Mouse (Mus musculus) cortical plate, adult 2 months (tissue): ENCODE measurements around the gene L1cam. TPM values are rescaled to one million over a fixed set of nuclear protein-coding genes. Genes with fewer than 3 reads are reported as not detected.

ENCODE experiments used
- H3K27ac ChIP-seq: fragments of 200-500 bp; 2 replicates; pipeline ENCODE4 v1.5.1; 2012; ENCODE audit warnings: low read length, control low read depth, inconsistent platforms; ENCODE audit not compliant: insufficient read depth
- H3K4me1 ChIP-seq: fragments of 200-500 bp; 2 replicates; pipeline ENCODE4 v1.6.1; 2011; ENCODE audit warnings: low read length; ENCODE audit not compliant: control insufficient read depth, insufficient read depth
- H3K4me3 ChIP-seq: fragments of 200-500 bp; 2 replicates; pipeline ENCODE4 v1.5.1; 2011; ENCODE audit warnings: mild to moderate bottlenecking, low read length, control low read depth; ENCODE audit not compliant: insufficient read depth
- CTCF ChIP-seq: fragments of 200-500 bp; IDR thresholded peaks from 2 replicates; pipeline ENCODE4 v1.5.1; 2011; ENCODE audit warnings: mild to moderate bottlenecking, control low read depth, low read length; ENCODE audit not compliant: insufficient read depth; ENCODE audit errors: extremely low read depth
- POLR2A ChIP-seq: fragments of 200-500 bp; IDR thresholded peaks from 2 replicates; pipeline ENCODE4 v1.6.1; 2011; ENCODE audit warnings: mild to moderate bottlenecking, low read length, control low read depth; ENCODE audit not compliant: insufficient read depth; ENCODE audit errors: extremely low read depth
- polyA plus RNA-seq: library from polyadenylated mRNA; depleted of rRNA; stranded (reverse); fragments of >200 nt; gene quantifications from 2 replicates; pipeline ENCODE4 v1.2.3, GENCODE M21; 2012

Gene L1cam
- polyA plus RNA-seq, 1 experiment, result 91.8 TPM

DNA sequence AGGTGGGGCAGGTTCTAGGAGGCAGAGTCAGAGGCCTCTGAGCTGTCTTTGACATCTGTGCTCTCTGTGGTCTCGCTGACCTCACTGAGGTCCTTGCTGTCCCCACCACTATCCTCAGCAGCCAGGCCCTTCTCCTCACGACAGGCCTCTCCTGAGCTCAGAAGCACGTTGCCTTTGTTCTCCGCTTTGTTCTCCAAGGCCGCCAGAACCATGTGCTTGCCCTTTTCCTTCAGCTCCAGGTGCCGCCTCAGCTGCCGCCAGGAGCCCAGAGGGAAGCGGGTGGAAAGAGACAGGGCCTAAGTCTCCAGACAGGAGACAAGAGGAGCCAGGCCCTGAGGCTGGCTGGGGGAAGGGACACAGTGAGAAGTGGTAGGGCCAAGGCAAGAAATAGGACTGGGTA is 21.0 kb upstream of the L1cam start:
- Histone ChIP-seq H3K4me1 (no peaks in the 10 kb centered on the region), H3K27ac (no peak overlapping the region), H3K4me3 (no peak overlapping the region)
- no peak for TF ChIP-seq POLR2A
- TF ChIP-seq CTCF, result no peak

DNA sequence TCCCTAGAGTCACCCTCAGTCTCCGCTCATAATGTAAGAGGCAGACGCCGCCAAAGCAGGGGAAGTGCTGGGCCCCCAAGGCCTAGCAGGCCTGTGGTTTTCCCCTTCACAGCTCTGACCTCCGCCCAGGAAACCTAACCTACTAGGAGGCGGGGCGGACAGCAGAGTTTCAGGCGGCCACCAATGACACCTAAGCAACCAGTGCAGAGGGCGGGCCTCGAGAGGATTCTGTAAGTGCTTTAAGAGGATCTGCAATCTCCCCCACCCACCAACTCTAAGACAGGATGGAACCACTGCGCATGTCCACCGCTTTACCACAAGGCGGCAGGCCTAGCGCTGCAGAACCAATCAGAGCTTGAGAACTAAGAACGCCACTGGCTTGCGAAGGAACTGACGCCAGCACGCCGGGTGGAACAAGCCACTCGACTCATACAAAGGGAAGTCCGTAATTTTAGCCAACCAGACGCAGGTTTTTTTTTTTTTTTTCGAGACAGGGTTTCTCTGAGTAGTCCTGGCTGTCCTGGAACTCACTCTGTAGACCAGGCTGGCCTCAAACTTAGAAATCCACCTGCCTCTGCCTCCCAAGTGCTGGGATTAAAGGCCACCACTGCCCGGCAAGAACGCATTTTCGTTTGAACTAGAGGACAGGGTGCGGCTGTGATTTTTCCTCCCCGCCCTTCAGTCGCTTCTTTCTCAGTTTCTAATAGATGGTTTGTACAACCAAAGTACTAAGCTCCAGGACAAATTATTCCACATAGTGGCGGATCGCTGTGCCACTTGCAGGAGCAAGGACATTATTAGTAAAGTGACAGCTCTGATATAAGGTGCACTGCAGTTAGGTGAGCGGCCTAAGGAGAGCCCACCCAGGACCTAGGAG is 19.2 kb upstream of the L1cam start:
- TF ChIP-seq CTCF, result no peak
- TF ChIP-seq POLR2A, result no peak
- Histone ChIP-seq H3K4me3 (peak overlapping the region; percentile 25), H3K27ac (peak overlapping the region; percentile 67), H3K4me1 (no peaks in the 10 kb centered on the region)

DNA sequence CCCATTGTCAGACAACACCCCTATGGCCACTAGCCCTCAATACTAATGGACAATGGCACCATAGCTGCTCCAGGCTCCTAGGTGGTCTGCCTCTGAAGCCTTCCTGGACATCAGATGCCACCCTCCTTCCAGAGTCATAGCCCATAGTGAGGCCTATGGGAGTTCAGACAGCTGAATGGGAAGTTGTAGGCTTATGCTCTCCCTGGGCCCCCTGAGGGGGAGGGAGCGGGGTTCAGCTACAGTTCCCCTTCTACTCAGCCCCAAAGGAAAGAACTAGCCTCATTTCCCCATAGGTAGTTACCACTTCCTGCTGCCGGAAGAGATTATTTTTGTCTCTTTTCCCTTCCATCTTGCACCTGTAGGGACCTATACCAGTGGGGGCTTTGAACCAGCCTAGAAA is 15.7 kb upstream of the L1cam start:
- no peak for TF ChIP-seq POLR2A
- no peak for TF ChIP-seq CTCF
- Histone ChIP-seq H3K4me1 (no peaks in the 10 kb centered on the region), H3K4me3 (no peak overlapping the region)

DNA sequence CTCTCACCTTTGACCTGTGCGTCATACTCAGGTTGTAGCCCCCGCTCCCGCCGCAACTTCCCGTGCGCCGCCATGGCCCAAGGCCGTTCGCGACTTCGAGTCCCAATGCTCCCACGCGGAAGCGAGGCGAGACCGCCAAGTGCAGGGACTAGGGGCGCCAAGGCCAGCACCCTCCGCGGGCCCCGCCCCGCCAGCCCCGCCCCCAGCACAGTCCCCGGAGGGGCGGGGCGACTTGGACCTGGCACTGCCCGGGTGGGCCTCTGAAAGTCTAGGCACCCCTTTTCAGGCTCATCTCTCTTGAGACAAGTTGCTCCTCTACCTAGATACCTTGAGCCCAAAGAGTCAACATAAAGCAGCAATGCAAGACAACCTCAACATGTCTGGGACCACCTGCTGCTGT is 15.3 kb upstream of the L1cam start:
- TF ChIP-seq CTCF, result no peak
- no peak for TF ChIP-seq POLR2A
- Histone ChIP-seq H3K27ac (no peak overlapping the region), H3K4me1 (no peaks in the 10 kb centered on the region), H3K4me3 (no peak overlapping the region)

More for the DNA sequence above, 15.7 kb upstream of the L1cam start:
- no peak overlapping the region for H3K27ac ChIP-seq

DNA sequence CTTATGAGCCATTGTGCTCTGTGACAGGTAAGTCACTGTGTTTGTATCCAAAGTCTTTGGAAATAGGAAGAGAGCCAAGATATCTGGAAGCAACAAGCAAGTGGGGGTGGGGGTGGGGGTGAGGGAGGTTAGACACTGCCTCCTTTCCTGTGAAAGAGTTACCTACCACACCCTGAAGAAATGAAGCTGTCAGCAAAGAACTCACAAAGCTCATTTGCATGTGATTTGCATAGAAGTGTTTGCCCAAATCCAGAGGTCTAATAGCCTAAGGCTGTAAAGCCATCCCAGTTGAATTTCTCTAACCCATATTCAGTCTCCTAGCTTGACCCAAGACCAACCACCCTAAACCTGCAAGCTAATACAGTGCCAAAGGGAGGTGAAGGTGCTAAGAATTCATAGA is 14.5 kb upstream of the L1cam start:
- TF ChIP-seq CTCF (no peak), POLR2A (no peak)
- Histone ChIP-seq H3K4me1 (no peaks in the 10 kb centered on the region), H3K4me3 (no peak overlapping the region), H3K27ac (no peak overlapping the region)

DNA sequence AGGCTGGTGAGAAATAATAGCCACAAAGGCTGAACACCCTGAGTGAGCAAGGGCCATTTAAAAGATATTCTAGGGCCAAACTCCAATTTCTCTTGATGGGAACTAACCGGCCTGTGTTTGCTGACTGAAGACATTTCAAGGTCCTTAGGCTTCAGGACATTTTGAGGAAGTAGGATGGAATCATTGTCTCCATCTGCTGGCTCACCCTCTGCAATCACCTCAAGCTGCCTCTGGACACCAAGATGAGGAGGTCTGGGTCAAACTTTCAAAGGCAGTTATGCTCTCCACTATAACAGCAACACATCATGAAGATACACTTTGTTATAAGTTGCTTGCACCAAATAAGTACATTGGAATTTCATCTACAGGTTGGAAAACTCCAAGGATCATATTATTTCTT is 14.1 kb upstream of the L1cam start:
- Histone ChIP-seq H3K4me1 (no peaks in the 10 kb centered on the region), H3K4me3 (no peak overlapping the region), H3K27ac (no peak overlapping the region)
- TF ChIP-seq POLR2A, result no peak
- TF ChIP-seq CTCF, result no peak

DNA sequence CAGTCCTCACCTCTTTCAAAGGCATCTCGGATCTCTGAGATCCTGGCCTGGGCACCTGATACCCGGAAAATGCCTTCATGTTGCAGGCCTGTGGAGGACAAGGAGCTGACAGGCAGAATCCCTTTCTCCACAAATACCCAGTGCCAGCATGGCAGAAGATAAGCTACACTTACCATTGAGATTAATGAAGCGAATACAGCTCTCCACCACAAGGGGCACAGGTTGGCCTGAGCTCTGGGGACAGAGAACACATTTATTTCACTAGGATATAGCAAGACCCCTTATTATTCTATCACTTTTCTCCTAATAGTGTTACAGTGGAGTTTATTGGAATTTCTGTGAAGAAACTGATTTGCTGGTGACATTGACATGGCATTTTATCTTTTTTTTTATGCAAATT is 2.1 kb upstream of the L1cam start:
- no peak overlapping the region for H3K27ac ChIP-seq
- H3K4me3 ChIP-seq, result no peak overlapping the region
- TF ChIP-seq POLR2A (no peak), CTCF (0 out of 2 replicates have a peak, but pooled peaks have one; percentile 22)
- no peaks in the 10 kb centered on the region for H3K4me1 ChIP-seq

DNA sequence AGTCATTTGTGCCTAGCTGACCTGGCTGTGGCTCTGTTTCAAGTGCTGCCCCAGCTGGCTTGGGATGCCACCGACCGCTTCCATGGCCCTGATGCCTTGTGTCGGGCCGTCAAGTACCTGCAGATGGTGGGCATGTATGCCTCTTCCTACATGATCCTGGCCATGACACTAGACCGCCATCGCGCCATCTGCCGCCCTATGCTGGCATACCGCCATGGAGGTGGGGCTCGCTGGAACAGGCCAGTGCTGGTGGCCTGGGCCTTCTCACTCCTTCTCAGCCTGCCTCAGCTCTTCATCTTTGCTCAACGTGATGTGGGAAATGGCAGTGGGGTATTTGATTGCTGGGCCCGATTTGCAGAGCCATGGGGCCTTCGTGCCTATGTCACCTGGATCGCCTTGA is 3.1 kb downstream of the L1cam start:
- H3K27ac ChIP-seq, result no peak overlapping the region
- TF ChIP-seq POLR2A (no peak), CTCF (no peak)
- no peaks in the 10 kb centered on the region for H3K4me1 ChIP-seq
- H3K4me3 ChIP-seq, result no peak overlapping the region

DNA sequence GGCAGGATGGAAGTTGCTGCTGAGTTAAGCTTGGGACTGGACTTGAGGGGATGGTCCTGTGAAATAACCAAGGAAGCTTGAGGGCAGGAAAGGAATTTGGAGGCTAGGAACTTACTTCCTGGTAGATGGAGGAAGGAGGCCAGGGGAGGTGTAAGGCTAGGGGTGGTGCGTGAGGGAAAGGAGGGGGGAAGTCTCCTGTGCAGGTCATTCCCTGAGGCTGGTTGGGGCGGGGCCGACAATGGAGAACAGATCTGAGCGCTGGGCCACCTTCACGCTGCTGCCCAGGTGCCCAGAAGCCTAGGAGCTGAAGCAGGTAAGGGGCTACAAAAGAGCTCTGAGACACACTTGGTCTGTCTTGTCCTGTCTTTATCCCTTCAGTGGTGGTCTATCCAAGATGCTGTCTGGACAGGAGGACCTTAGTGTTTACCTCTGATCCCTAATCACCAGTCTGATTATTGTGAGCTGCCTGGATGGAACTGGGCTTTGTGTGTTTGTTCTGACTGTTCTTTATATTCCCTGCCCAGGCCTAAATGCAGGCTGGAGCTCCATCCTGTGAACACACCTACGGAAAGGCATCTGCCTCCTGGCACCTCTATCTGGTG is 4.3 kb downstream of the L1cam start, which contains the start of gene Avpr2:
Gene Avpr2, plus strand, starts transcription at position 552 of the 602 bp plus-strand sequence.
- no peak within 1 kb of the TSS for H3K4me3 ChIP-seq
- no peak for TF ChIP-seq POLR2A
- TF ChIP-seq CTCF, result no peak
- no peaks in the 10 kb centered on the region for H3K4me1 ChIP-seq
- no peak within 1 kb of the TSS for H3K27ac ChIP-seq

DNA sequence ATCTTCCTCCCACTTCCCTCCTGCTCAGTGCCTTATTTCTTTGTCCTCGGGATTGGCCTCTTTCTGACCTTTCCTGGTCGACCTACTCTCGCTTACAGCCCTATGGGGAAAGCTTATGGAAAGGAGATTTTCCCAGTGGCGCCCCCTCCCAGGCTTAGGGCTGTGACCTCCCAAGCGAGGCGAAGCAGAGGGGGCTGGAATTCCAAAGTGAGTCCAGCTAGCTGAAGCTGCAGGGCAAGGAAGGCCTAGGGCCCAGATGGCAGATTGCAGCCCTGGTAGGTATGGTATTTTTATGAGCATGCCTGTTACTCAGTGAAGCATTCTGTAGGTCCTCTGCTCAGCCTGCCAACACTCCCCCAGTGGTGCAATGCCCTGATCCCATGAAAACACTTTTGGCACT is 14.4 kb downstream of the L1cam start:
- Histone ChIP-seq H3K4me3 (peak overlapping the region; percentile 78; the same call in 1 of the 2 replicates), H3K27ac (no peak overlapping the region), H3K4me1 (no peaks in the 10 kb centered on the region)
- TF ChIP-seq POLR2A (no peak), CTCF (no peak)

DNA sequence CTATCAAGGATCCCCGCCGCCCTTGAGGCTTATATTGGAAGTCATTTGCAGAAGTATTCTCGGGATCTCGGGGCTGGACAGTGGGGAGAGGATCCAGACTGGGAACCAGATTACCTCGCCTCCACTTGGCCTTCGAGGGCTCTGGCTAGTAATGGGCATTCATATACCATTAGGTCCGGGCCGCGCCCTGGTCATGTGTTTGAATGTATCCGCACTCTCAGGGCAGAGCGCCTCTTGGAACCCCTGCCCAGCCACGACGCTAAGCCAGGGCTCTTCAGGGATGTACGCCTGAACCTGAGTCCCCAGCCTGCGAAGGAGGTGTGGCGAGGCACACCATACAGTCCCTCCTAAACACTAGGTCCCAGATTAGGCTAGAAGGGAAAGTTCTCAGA is 14.9 kb downstream of the L1cam start:
- H3K27ac ChIP-seq, result no peak overlapping the region
- peak overlapping the region; percentile 78 for H3K4me3 ChIP-seq
- no peaks in the 10 kb centered on the region for H3K4me1 ChIP-seq
- no peak for TF ChIP-seq POLR2A
- TF ChIP-seq CTCF, result no peak
